Mouse (Mus musculus): ENCODE data around the gene Ccdc3.
"Not testable (repeated sequence)": the region's sequence is repeated elsewhere in the genome, so short reads cannot be mapped to it uniquely, and the experiment has no call there.

The Ccdc3 gene

DNA sequence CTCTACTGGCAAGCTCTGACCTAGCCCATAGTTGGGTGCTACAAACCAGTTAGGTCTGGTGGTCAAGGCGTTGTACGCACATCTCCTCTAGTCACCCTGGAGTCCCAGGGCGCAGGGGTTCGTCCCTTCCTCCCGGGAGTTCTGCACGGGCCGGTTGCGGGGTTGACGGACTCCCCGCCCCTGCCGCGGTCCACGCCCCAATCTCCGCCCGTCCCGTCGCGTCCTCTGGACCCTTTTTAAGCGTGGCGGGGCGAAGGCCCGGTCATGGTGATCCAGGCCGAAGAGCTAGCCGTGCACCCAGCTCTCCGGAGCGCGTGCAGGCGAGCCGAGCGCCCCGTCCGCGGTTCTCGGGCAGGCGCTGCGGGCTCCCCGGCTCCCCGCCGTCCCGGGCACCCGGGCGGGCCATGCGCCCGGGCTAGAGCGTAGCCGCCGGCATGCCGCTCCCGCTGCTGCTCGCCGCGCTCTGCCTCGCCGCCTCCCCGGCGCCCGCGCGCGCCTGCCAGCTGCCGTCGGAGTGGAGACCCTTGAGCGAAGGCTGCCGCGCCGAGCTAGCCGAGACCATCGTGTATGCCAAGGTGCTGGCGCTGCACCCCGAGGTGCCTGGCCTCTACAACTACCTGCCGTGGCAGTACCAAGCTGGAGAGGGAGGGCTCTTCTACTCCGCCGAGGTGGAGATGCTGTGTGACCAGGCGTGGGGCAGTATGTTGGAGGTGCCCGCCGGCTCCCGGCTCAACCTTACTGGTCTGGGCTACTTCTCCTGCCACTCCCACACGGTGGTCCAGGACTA lies at the start of gene Ccdc3:
TSS of gene Ccdc3 (plus strand) at position 277 of the 787 bp plus-strand sequence.
- DNase-seq (ENCODE audit: low spot score in 2 of 2) = no peak

GRCm38 (mm10) chr2:5090385-5090784 lies 47.2 kb upstream of the Ccdc3 start:
- not testable (repeated sequence) for DNase-seq (ENCODE audit: low spot score in 2 of 2)

DNA sequence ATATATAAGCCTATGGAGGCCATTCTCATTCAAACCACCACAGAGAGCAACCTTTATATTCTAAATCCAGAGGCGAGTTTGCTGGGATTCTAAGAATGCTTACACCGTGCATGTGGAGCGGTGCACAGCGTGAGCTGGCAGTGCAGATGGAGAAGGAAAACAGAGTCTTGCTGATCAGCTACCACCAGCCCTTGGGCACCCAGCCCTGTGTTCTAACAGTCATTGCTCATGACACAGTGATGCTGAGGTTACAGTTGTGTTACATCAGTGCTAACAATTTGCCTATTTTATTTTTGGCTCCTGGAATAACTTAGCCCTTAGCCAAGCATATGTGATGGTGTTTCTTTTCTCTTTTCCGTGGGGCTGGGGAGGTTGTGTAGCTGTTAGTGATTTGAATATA lies 42.7 kb upstream of the Ccdc3 start:
- no peak for DNase-seq (ENCODE audit: low spot score in 2 of 2)

- DNase-seq (ENCODE audit: low spot score in 2 of 2) = no peak
These were observed 42.3 kb upstream of the Ccdc3 start for GRCm38 (mm10) chr2:5095316-5095715.

GRCm38 (mm10) chr2:5097786-5098445 lies 39.7 kb upstream of the Ccdc3 start:
- DNase-seq (ENCODE audit: low spot score in 2 of 2) = no peak

DNA sequence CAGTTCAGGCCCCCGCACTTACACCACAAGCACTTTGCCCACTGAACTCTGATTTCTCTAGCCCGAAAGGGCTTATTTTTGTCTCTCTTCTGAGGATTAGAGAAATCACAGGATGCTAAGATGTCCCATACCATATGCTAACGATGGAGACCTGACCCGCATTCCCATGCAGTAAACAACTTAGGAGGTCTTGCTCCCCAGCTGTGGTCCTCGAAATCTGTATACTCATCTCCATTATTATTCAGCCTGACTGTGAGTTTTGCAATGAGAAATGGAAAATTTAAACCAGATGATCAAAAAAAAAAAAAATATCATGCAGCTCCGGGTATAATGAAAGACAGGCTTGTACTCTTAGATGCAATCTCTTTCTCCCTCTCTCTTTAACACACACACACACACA lies 38.4 kb upstream of the Ccdc3 start:
- no peak for DNase-seq (ENCODE audit: low spot score in 2 of 2)

- no peak for DNase-seq (ENCODE audit: low spot score in 2 of 2)
These were observed 35.8 kb upstream of the Ccdc3 start for GRCm38 (mm10) chr2:5101743-5102245.

DNA sequence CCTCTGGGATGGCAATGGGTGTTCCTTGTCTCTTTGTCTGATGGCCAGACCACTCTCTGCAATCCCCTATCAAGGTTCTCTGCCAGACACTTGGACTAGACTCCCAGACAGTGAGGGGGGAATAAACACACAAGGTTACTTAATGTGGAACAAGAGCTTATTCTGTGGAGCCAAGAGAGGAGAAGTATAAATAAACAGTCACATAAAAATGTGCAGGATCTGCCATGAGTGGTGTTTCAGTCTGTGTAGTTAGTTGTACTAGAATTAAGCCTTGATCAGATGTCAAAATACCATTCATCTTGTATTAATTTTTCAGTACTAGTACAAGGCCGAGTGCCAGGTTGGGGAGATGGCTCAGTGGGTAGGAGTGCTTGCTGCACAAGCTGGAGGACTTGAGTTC lies 34.7 kb upstream of the Ccdc3 start:
- no peak for DNase-seq (ENCODE audit: low spot score in 2 of 2)

GRCm38 (mm10) chr2:5112785-5113291 lies 24.7 kb upstream of the Ccdc3 start:
- peak in 1 of 2 experiments; percentile 13 for DNase-seq (ENCODE audit: low spot score in 2 of 2)

DNA sequence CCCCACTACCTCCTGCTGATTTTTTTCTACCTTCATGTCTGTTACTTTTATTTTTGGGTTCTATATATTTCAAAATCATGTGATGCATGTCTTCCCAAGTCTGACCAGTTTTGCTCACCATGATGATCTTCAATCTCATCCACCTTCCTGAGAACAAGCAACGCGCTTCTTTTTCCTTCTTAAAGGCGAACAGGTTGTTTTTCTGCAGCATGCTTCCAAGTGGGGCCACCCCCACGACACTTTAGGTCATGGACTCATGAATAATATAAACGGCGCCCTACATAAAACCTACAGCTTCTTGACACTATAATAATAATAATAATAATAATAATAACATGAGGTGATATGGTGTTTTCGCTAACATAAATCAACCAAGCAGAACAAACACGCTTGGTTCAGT lies 23.2 kb upstream of the Ccdc3 start:
- no peak for DNase-seq (ENCODE audit: low spot score in 2 of 2)

DNA sequence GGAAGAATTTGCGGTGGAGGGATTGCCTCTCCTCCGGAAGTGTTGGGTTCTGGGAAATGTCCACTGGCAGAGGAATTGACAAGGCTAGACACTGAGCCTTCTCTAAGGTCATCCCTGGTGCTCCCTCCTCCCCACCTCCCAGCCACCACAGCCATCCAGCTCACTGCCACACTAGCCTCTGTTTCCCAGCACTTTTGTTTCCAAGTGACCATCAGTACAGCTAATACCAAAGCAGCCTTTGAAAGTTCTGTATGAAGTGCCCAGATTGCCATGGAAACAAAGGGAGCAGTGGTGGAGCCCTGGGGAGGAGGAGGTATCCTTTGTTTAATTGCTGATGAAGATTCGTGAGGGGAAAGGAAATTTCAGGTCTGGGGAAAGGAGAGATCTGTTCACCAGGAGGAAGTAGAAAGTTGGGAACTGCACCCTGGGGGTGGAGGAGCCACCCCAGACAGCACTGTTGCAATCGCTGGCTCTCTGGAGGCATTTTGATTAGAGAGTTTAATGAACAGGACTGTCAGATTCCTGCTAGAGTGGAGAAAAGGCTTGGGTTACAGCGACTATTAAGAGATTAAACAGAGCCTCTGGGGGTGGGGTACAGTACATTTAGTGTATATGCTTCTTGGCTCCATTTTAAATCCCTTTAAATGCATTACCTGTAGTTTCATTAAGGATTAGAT lies 20.6 kb upstream of the Ccdc3 start:
- DNase-seq (ENCODE audit: low spot score in 2 of 2) = no peak

GRCm38 (mm10) chr2:5125506-5125905 lies 12.1 kb upstream of the Ccdc3 start:
- DNase-seq (ENCODE audit: low spot score in 2 of 2) = no peak

DNA sequence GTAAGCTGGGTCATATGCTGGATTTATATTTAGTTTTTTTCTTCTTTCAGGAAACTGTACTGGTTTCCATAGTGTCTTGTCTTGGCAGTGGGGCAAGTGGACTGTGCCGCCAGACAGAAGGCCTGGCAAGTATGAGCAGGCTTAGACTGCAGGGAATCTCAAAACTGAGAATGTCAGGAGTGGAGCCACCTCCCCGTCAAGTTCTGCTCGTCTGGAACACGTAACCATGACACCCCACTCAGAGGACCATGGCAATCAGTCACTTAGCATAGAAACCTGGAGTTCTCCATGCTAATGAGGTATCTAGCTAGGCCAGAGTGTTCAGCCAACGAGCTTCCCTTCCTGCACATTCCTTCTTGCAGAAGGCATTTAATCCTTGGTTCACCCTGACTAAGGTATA lies 10.2 kb upstream of the Ccdc3 start:
- no peak for DNase-seq (ENCODE audit: low spot score in 2 of 2)

DNA sequence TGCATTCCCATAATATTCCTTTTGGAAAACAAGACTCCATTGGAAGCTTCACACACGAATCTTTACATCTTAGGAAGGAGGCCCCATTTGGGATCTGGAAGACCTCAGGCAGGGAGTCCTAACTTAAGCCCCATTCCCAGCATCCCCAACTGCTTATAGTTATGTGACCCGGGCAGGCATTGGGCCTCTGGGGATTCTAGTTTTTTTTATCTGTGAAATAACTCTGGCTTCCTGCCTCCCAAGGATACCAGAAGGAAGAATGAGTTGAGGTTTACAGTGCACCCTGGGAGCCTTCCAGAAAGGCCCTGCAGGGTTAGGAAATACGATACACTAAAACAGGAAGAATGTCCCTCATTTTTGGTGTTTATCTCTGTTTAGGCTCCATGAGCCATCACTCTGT lies 8.5 kb upstream of the Ccdc3 start:
- DNase-seq (ENCODE audit: low spot score in 2 of 2) = no peak

- no peak for DNase-seq (ENCODE audit: low spot score in 2 of 2)
These were observed 5.5 kb upstream of the Ccdc3 start for GRCm38 (mm10) chr2:5132046-5132445.

GRCm38 (mm10) chr2:5134959-5135743 lies 2.4 kb upstream of the Ccdc3 start:
- no peak for DNase-seq (ENCODE audit: low spot score in 2 of 2)

DNA sequence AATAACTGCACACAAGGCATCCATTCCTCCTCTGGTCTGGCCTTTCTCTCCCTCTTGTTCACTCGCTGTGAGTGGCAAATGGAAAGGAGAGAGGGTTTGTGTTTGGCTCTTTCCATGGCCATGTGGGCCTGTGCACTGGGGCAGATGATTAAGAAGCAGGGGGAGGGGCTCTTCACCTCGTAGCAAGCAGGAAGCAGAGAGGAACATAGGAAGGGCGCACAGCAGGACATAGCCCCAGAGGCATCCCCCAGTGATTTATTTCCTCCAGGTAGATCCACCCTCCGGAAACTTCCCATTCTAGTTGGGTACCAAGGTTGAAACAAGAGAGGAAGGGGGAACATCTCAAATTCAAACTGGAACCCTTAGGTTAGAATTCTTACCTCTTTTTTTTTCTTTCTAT lies 2.4 kb downstream of the Ccdc3 start:
- no peak for DNase-seq (ENCODE audit: low spot score in 2 of 2)

DNA sequence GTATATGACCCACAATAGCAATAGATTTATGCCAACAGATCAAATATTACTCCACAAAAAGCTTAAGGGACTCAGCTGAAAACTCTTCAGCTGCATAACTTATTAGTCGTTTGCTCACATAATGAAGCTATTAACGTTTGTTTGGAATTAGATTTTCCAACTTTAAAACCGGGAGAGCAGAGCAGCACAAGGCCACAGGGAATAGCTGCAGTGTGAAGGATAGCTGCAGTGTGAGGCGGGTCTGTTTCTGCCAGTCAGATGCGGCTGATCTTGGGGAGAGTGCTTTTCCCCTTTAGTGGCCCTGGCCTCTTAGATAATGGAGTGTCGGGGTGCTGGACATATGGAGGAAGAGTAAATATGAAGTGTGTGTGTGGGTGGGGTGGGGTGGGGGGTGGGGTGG lies 6.9 kb downstream of the Ccdc3 start:
- no peak for DNase-seq (ENCODE audit: low spot score in 2 of 2)

DNA sequence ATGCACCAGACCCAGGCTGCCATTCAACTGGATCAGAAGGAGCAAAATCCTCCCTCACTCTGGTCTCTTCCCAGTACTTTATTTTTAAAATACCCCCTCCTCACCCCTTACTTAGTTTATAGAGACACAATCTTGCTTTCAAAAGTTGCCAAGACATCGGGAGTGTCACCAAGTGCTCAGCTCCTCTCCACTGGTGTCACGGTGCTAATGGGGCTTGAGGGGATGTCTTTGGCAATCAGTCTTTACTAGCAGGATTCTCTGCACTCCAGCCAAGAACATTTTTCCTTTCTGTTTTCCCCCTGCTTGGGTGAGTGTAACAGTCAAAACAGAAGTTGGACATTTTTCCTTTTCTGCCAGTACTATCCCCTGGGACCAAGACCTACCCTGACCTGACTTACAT lies 10.3 kb downstream of the Ccdc3 start:
- no peak for DNase-seq (ENCODE audit: low spot score in 2 of 2)

DNA sequence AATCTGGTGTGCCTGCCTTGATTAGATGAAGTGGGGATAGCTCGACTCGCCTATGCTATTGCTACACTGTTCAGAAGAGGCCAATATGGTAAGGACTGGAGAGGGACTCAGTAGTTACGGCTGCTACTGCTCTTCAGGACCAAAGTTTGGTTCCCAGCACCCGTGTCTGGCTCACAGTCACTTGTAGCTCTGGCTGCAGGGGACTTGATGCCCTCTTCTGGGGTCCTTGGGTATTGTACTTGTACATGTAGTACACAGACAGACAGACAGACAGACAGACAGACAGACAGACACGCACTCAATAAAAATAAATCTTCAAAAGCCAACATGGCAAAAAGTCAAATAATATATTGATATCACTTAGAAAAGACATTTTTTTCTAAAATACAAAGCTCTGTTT lies 17.1 kb downstream of the Ccdc3 start:
- no peak for DNase-seq (ENCODE audit: low spot score in 2 of 2)

DNA sequence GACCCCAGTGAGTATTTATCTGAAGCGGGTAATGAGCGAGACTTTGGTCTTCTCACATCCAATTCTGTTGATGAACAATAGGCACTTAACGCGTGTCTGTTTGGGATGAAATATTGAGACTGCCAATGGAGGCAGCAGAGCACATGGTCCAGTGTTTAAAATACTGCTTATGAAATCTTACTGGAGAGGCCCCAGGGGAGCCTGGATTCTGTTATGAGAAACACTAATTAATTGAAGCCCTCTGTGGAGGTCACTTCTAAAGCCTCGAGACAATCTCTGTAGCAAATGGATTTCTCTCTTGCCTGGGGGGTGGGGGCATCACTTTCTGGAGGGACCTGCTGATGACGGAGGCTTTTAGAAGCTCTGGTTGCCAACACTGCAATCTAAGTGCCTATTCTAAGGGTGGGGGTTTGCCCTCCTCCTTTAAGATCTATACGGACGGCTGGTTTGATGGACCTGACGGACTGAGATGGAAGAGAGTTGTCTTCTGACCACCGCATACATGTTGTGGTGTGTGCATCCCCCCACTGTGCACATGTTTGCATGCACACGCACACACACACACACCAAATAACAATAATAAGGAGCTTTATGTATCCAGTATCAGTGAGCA lies 22.8 kb downstream of the Ccdc3 start:
- DNase-seq (ENCODE audit: low spot score in 2 of 2) = no peak

All from cerebellum, postnatal 4 days (tissue).